Mouse (Mus musculus) cerebellum, postnatal 36 days (tissue): ENCODE results near the gene Gle1.
A peak's percentile ranks its signal among the peaks of the same experiment; 100 is the strongest.

Experiments used
- DNase-seq, 2 experiments: peaks; one replicate each; pipeline ENCODE4 v3.0.0; 2021 to 2022; ENCODE audit warnings: mixed read lengths in 2 of 2

Gle1 gene

GRCm38 (mm10) chr2:29964354-29965249, 29.4 kb downstream of the Gle1 start:
- DNase-seq = peak; percentile 34 to 42

GRCm38 (mm10) chr2:29965250-29965843, 30.1 kb downstream of the Gle1 start, which contains the start of gene Sptan1:
Gene Sptan1 (plus strand): TSS chr2:29965560.
- peak; percentile 99 for DNase-seq

- peak; percentile 51 to 56 for DNase-seq
Observed at GRCm38 (mm10) chr2:29965906-29966305, 30.7 kb downstream of the Gle1 start.

- no peak for DNase-seq
Observed at GRCm38 (mm10) chr2:29966826-29967225, 31.6 kb downstream of the Gle1 start.

DNA sequence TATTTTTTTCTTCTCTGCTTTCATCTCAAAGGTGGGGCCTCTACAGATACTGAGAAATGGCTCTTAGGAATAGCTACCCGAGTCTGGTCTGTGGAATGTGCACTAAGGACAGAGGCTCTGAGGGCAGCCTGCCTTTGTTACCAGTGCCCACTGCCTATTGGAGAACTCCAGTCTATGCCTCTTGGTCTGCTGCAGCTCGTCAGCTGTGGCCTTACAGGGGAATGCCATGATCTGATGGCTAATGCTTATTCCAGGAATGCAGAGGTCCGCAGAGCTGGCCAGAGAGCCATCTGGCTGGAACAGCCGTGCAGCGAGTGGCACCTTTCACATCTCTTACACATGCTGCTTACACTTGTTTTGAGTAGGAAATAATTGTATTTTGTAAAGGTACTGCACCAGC, 32.5 kb downstream of the Gle1 start:
- DNase-seq = peak in 1 of 2 experiments; percentile 15

DNA sequence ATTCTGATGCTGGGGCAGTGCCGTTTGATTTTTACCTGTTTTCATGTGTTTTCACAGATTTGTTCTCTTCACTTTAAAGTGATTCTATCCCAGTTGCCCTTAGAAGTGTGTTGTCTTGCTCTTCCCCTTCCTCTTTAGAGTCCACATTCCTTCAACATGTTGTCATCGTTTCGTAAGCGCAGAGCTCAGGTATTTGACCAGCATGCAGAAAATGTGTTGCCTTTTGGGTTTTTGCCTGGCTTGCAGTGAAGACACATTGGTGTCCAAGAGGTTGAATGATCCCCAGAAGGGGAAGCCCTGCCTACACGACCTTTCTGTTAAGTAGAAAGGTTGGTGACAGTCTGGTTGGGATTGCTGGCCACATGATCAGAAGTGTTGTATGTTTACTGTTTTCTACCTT, 33.4 kb downstream of the Gle1 start:
- no peak for DNase-seq

DNA sequence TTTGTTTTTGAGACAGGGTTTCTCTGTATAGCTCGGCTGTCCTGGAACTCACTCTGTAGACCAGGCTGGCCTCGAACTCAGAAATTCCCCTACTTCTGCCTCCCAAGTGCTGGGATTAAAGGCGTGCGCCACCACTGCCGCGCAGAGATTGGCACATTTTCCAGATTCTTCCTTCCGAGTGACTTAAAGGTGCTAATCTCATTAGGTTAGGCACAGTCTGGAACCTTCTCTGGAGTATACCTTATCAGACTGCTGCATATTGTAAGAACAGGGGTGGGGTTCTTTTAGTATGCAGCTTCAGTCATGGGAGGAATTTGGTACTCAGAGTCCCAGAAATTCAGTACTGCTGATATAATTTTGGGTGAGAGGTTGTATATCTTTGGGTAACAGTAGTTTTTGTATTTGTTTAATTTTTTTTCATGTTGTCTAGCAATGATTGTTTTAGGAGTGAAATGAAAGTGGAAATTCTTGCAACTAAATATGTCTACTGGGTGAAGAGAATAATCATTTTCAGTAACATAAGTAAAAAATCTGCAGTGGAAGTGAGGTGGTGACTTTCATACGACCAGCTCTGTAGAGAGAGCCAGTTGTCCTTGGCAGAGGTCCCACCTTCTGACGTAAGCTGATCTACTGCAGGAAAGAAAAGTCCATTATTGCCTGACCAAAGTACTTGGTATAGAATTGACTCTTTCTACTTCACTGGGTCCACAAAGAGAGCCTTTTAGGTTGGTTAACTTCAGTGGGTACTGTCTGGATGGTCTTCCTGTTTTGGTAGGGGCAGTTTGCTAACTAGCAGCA, 36.8 kb downstream of the Gle1 start:
- DNase-seq = peak; percentile 69 to 73

DNA sequence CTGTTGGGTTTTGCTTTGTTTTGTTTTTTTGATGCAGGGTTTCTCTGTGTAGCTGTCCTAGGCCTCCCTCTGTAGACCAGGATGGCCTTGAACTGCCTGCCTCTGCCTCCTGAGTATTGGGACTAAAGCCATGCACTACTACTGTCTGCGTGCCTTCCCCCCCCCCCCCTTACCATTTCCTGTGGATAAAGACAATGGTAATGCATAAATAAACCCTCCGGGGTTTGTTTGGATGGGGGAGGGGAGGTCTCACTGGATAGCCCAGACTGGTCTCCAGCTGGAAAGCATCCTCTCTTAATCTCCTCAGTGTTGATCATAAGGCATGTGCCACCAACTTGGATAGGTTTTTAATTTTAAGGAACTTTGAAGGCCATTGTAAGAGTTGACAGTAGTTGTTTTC, 38.3 kb downstream of the Gle1 start:
- no peak for DNase-seq

- DNase-seq = peak; percentile 13 to 55
Observed at GRCm38 (mm10) chr2:29977307-29977706, 42.1 kb downstream of the Gle1 start.

GRCm38 (mm10) chr2:29980661-29981060, 45.4 kb downstream of the Gle1 start:
- DNase-seq = no peak

GRCm38 (mm10) chr2:29991962-29992361, 56.7 kb downstream of the Gle1 start:
- DNase-seq = no peak

- no peak for DNase-seq
Observed at GRCm38 (mm10) chr2:30009101-30009500, 73.9 kb downstream of the Gle1 start.
